Mouse (Mus musculus) olfactory bulb, adult 2 months (tissue): ENCODE results near the gene Spg21.

ENCODE experiments used
- CTCF ChIP-seq: fragments of 200-500 bp; IDR thresholded peaks from 2 replicates; pipeline ENCODE4 v1.5.1; 2012; ENCODE audit warnings: low read depth, mild to moderate bottlenecking, low read length, moderate library complexity; ENCODE audit not compliant: insufficient read depth
- POLR2A ChIP-seq: fragments of 200-500 bp; IDR thresholded peaks from 2 replicates; pipeline ENCODE4 v1.6.1; 2012; ENCODE audit warnings: mild to moderate bottlenecking, low read depth, low read length, moderate library complexity; ENCODE audit not compliant: insufficient read depth

- TF ChIP-seq CTCF (no peak), POLR2A (no peak)
Measured at GRCm38 (mm10) chr9:65514851-65515261, 54.1 kb downstream of the Spg21 start.
